Mouse (Mus musculus) spleen, adult 12 weeks (tissue): ENCODE measurements around the gene Tmem63c.

Source experiments
- DNase-seq: peaks from one replicate; pipeline ENCODE4 v3.0.0; 2022; ENCODE audit warnings: low spot score

The Tmem63c gene

DNA sequence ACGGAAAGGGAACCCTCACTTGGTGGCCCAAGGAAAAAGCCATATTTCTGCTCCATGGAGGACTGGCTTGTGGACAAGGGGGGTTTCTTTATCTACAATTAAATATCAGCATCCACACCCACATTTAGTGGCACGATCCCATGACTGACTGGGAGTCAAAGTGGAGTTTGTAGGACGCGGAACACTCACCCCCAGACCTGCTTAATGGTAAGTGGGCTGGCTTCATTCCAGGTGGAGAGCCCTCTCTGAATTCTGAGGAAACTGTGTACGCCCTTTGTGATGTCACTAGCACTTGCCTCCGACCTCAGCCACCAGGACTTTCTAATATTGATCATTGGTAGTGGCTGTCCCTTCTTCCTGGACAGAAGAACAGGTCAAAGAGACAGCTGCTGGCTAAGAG, at the start of gene Tmem63c:
Tmem63c (plus strand) TSS at position 301 of the 400 bp plus-strand sequence.
- DNase-seq = no peak

DNA sequence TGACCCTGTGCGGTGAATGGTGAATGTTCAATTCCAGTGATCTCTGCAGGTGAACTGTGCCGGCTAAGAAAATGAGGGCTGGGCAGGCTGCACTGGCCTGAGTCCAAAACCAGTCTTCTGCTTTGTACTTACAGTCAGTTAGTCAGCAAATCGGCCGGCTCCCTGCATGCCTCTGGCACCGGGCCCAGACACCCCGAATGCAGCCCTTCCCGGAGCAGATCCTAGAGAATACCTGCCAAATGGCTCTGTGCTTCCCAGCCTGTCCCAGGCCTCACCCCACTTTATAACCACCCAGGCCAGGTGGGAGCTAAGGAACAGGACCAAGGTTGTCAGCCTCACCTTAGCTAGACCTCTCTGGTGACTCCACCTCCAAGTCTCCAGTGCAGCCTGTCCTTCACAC, 47.9 kb upstream of the Tmem63c start:
- DNase-seq = no peak

DNA sequence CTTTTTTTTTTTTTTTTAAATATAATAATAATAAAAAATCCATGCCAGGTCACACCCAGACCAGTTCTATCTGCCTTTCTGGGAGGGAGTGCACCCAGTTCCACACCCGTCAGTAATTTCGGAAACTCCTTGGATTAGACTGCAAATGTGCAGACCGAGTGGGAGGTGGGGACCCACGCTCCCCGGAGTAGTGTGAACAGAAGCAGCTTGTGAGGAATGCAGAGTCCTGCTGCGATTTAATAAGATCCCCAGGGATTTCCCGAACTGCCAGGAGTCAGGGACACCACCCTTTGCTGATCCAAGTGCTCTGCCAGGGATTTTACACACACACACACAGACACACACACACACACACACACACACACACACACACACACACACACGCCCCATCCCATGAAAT, 47.4 kb upstream of the Tmem63c start:
- DNase-seq = no peak

DNA sequence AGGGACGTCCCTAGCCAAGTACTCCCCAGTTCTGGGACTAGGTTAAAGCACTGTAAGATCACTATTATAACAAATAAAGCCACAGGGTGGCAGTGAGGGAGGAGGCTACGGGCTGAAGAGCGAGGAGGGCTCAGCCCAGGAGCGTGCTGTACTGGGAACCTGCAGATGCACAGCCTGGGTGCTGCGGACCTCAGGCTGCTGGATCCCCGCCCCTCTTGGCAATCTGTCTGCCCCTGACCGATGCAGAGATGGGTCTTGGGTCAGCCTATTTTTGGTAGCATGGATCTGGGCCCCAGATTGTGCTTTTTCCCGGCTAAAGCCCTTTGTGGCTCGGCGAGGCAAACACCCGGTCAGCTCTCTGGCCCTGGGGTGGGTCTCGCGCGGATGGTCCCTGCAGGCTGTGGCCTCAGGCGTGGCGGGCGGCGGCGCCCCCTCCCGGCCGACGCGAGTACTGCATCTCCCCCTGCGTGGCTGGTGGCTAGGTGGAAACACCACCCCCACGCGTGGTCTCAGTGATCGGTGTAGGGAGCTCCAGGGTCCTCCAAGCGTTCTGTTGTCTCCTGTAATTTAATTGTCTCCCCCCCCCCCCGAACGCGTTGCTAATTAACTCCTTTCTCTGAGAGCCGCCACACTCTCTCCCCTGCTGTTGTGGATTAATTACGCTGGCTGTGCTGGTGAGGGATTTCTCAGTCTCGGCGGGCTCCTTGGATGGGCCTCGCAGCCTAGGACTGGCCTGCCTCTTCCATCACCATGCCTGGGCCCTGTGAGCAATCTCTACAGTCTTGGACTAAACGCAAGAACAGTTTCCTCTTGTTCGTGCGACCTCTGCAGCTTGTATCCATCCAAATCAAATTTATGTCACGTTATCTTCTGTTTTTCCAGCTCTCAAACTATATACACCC, 46.5 kb upstream of the Tmem63c start:
- peak; percentile 46 for DNase-seq

- no peak for DNase-seq
Observed at GRCm38 (mm10) chr12:86975761-86976160, 45.4 kb upstream of the Tmem63c start.

DNA sequence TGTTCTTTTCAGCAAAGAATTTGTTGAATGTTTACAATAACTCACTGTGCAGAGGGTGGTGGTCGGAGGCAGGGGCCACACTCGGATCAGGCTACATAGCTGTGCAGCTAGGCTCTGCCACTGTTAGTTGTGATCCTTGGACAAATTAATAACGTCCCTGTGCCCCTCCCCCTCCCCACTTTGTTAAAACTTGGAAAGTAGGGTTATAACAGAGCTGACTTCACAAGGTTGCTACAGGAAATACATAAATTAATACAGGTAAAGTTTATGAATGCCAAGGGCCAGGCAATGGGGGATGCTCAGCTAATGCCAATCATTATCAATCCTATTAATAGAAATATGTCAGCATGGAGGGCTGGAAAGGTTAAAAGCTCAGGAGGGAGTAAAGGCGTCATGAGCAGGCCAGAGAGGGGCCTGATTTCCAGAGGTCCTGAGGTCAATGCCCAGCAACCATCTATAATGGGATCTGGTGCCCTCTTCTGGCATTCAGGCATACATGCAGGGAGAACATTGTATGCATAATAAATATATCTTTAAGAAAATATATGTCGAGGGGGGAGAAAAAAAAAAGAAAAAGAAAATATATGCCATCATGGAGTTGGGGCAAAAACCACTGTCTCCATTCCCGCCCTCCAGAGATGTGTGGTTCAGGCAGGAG, 44.5 kb upstream of the Tmem63c start:
- no peak for DNase-seq

GRCm38 (mm10) chr12:86977833-86978232, 43.3 kb upstream of the Tmem63c start:
- no peak for DNase-seq

- DNase-seq = no peak
Observed at GRCm38 (mm10) chr12:86981180-86981579, 40.0 kb upstream of the Tmem63c start.

DNA sequence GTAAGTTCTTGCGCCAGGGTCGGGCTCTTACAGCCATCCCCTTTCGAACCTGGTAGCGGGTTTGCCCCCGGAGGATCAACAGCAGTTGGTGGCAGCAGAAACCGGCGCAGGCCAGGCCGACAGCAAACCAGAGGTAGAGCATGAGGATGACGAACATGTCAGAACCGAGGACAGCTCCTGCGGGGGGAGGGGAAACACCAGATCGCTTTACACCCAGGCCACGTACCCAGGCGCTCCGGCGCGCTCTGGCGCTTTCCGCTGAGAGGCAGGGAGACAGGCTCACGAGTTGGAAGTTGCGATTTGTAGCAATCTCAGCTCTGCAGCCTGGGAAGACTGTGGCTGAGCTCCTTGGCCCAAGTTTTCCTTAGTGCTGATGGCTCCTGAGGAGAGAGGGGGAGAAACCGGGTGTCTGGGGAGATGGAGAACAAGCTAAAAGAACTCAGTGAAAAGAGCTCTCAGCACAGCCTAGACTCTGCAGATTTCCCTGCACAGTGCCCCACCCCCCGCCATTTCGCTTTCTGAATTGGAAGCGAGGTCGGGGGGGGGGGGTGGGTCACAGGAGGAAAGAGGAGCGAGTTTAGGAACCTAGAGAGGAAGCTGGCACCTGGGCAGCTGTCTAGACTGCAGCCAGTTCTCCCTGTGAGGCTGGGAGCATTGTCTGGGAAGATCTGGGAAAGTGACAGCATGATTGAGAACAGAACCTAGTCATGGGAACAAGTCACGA, 37.5 kb upstream of the Tmem63c start:
- no peak for DNase-seq

DNA sequence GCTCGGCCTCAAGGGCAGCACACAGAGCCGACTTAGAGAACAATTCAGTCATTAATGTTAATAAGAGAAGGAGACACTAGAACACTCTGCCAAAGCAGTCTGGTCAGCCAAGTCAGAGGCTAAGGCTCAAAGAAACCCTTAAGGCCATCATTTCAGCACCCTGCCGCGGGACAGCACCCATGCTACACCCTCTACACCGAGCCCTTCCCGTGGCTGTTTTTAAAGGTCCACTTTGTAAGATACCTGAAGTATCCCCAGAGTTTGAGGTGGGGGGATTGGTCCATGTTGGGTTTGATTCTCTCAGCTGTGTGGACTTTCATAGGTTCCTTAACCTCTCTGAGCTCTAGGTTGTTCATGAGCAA, 37.0 kb upstream of the Tmem63c start:
- no peak for DNase-seq

DNA sequence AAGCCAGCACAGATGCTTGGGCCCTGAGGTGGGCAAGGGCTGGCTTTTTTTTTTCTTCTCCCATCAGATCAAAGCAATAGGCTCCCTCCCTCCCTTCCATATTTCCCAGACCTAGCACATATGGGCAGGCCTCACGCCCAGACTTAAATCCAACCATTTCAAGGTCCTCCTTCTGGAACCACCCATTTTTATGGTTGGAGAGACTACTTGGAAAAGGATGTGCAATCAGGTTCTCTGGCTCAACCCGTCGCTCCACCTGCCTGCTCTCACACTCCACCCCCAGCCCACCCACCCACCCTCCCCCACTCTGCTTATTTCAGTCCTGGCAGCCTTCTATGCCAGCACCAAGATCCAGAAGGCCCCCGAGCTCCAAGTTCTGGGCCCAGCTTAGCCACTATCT, 34.6 kb upstream of the Tmem63c start:
- DNase-seq = no peak

DNA sequence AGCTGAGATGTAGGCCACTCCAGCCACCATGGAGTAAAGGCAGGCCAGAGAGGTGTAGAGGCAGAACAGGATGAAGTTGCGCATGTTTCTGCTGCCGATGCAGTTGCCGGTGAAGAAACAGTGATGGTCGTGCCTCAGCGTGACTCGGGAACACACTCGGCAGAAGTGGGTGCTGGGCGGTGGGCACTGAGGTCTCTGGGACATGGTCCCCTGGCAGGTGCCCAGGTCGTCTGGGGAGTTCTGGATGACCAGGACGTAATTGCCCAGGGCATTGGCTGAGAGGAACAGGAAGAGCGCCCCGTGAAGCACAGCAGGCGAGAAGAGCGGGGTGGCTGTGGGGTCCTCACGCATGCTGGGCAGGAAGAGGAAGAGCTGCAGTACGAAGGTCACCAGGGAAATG, 32.9 kb upstream of the Tmem63c start:
- no peak for DNase-seq

DNA sequence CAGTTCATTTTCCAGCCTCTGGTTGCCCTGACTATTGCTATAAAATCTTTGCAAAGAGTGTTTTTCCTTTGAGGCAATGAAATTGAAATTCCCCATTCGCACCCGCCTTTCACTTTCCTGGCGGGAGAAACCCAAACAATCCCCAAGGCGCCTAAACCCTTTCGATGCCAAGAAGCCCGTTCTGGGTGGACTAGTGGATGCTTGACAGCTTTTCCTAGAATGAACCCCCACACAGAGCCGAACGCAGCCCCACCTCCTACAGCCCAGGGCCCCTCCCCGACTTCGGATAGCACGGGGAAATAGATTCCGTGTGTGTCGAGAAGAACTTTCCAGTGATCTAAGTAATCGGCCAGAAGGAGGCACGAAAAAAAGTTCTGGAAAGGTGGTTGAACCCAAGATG, 31.8 kb upstream of the Tmem63c start:
- no peak for DNase-seq

DNA sequence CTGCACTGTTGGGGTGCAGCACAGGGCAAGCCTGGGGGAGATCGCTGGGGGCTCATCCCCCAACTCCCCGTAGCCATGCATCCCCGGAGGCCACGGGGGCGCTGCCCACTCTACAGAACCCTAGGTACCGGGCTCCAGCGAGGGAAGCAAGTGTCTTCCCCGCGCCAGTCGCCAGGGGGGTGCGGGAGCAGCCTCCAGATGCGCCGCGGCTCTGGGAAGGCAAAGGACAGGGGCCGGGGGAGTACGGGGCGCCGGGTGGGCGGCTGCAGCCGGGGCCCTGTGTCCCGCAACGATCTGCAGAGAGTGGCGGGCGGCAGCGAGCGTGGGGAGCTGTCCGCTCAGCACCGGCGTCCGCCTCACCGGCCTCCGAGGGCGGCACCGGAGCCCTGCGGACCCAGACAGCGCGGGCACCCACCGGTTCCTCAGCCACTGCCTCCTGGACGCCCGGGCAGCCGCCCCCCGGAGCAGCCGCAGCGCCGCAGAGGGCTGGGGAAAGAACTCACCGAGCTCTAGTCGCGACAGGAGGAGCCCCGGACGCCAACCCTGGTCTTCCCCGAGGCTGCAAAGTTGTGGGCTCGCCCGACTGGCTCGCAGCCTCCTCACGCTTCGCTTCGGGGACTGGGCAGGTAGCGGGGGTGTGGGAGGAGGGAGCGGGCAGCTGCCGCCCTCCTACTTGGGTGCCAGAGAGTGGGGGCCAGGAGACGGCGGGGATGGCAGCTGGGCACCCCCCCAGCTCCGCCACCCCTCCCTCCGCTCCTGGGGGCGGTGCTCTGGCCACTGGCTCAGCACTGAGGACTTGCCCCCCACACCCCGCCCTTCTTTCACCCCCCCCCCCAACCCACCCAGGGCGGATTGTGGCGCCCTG, 31.0 kb upstream of the Tmem63c start, which contains the start of gene Zdhhc22:
Zdhhc22 (minus strand) TSS at position 541 of the 865 bp plus-strand sequence.
- no peak for DNase-seq

- no peak for DNase-seq
Observed at GRCm38 (mm10) chr12:86990755-86991110, 30.4 kb upstream of the Tmem63c start.

GRCm38 (mm10) chr12:86994166-86994565, 27.0 kb upstream of the Tmem63c start:
- no peak for DNase-seq

DNA sequence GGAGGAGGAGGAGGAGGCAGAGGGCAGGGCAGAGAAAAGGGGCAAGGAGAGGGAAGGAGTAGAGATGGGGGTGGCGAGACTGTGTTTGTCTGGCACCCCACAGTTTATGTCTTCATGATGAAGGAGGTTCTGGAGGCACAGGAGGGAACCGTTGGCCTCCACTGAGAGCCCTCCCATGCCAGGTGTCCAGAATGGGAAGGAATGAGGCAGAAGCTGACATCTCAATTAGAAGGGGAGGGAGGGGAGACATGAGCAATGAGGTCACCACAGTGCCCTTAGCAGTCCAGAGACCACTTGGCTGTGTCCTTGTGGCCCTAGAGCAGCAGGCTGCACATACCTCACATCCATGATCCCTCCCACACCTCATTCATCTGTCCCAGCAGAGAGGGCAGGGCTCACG, 26.4 kb upstream of the Tmem63c start:
- no peak for DNase-seq

DNA sequence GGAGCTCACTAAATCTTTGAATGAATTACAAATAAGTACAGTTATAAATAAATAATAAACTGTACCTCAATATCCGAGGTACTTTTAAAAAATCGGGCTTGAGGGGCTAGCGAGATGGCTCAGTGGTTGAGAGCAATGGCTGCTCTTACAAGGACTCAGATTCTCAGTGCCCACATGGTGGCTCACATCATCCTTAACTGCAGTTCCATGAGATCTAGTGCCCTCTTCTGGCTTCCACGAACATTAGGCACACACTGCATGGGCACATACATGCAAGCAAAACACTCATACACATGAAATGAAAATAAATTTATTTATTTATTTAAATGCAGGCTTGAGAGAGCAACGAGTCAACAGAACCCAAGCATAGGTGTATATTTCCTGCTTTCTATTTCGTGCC, 25.2 kb upstream of the Tmem63c start:
- no peak for DNase-seq

DNA sequence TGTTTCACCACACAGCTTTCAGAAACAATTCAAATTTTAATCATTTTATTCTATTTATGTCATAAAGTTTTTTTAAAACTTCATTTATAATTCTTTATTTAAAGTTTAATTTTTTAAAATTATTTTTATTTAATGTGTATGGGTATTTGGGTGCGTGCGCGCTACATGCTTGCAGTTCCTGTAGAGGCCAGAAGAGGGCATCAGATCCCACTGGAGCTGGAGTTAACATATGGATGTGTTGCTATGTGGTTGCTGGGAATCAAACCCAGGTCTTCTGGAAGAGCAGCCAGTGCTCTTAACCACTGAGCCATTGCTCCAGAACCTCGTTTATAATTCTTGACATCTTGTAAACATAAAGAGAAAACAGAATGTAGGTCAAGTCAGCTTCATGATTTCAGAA, 22.4 kb upstream of the Tmem63c start:
- DNase-seq = no peak

- no peak for DNase-seq
Observed at GRCm38 (mm10) chr12:86999283-86999820, 21.8 kb upstream of the Tmem63c start.

- no peak for DNase-seq
Observed at GRCm38 (mm10) chr12:87000151-87000839, 20.8 kb upstream of the Tmem63c start.
